Mouse (Mus musculus) G1E (cell line): ENCODE data around the gene Pbx1.

Experiments
- CTCF ChIP-seq: IDR thresholded peaks from 2 replicates; pipeline ENCODE4 v1.5.1; 2012; ENCODE audit warnings: low read depth, low read length, inconsistent platforms, mixed read lengths
- GATA1 ChIP-seq: IDR thresholded peaks from 2 replicates; pipeline ENCODE4 v1.6.1; 2012; ENCODE audit warnings: borderline replicate concordance, low read length, inconsistent platforms, mixed read lengths
- GATA2 ChIP-seq: IDR thresholded peaks from 2 replicates; pipeline ENCODE4 v1.6.1; 2012; ENCODE audit warnings: low read depth, low read length, inconsistent platforms, borderline replicate concordance
- POLR2AphosphoS5 ChIP-seq: IDR thresholded peaks from 2 replicates; pipeline ENCODE4 v1.6.1; 2012; ENCODE audit warnings: low read depth, low read length, inconsistent platforms; ENCODE audit not compliant: insufficient replicate concordance
- TAL1 ChIP-seq: conservative IDR thresholded peaks from 2 replicates; pipeline ENCODE4 v1.6.1; 2012; ENCODE audit warnings: low read depth, low read length, inconsistent platforms, mixed read lengths

- TF ChIP-seq CTCF: no peak
- no peak for TF ChIP-seq POLR2AphosphoS5
- TF ChIP-seq TAL1: no peak
- TF ChIP-seq GATA1: no peak
- no peak for TF ChIP-seq GATA2
Measured at GRCm38 (mm10) chr1:168198276-168198675, 233.8 kb downstream of the Pbx1 start.
